Mouse (Mus musculus) limb, embryonic 10.5 days (tissue): ENCODE results near the gene Kcnd1. TPM values are rescaled to one million over a fixed set of nuclear protein-coding genes. Genes with fewer than 3 reads are reported as not detected.
"Not testable (repeated sequence)": the region's sequence is repeated elsewhere in the genome, so short reads cannot be mapped to it uniquely, and the experiment has no call there.

ENCODE experiments used
- DNase-seq: peaks from one replicate; pipeline ENCODE4 v3.0.0-alpha.2; 2017; ENCODE audit warnings: low spot score
- H3K27ac ChIP-seq: fragments of 300-500 bp; sonication (generic); 2 replicates; pipeline ENCODE4 v1.5.1; 2016; ENCODE audit warnings: mild to moderate bottlenecking
- H3K27me3 ChIP-seq: fragments of 300-500 bp; sonication (generic); 2 replicates; pipeline ENCODE4 v1.6.1; 2016; ENCODE audit warnings: low read depth, mild to moderate bottlenecking; ENCODE audit not compliant: poor library complexity, severe bottlenecking
- H3K36me3 ChIP-seq: fragments of 300-500 bp; sonication (generic); 2 replicates; pipeline ENCODE4 v1.6.1; 2016; ENCODE audit warnings: mild to moderate bottlenecking, moderate library complexity
- H3K4me1 ChIP-seq: fragments of 300-500 bp; sonication (generic); 2 replicates; pipeline ENCODE4 v1.6.1; 2016
- H3K4me3 ChIP-seq: fragments of 300-500 bp; sonication (generic); 2 replicates; pipeline ENCODE4 v1.5.1; 2016; ENCODE audit warnings: mild to moderate bottlenecking, moderate library complexity
- H3K9me3 ChIP-seq: fragments of 300-500 bp; sonication (generic); replicated peaks from 2 replicates; pipeline ENCODE4 v1.6.1; 2016; ENCODE audit warnings: mild to moderate bottlenecking
- WGBS: fragments of 180-500 bp; shearing (Covaris S2); methylation state at CpG from one replicate; pipeline ENCODE4 v1.1.7; 2016; 5-methylcytosine and 5-hydroxymethylcytosine counted together
- polyA plus RNA-seq: library from polyadenylated mRNA; unstranded; fragments of >200 nt; fragmentation: Nextera tagmentation; extraction: Ambion mirVana; gene quantifications from 2 replicates; pipeline ENCODE4 v1.2.1, GENCODE M21; 2016

Gene Kcnd1
- polyA plus RNA-seq, 1 experiment from 2014 or later, result 1.2 TPM

- no peaks in the 10 kb centered on the region for H3K4me1 ChIP-seq
- 91% methylated on average over 3 of the region's 3 CpGs for WGBS
- no peaks in the 10 kb centered on the region for H3K27me3 ChIP-seq
- no peak overlapping the region for H3K27ac ChIP-seq
- H3K4me3 ChIP-seq, result no peak overlapping the region
- peaks cover 29% of the 10 kb centered on the region for H3K36me3 ChIP-seq
- H3K9me3 ChIP-seq, result no peaks in the 10 kb centered on the region
- DNase-seq, result no peak
Observed at GRCm38 (mm10) chrX:7797327-7797726, 24.8 kb upstream of the Kcnd1 start.

- not testable (repeated sequence) for DNase-seq, H3K4me3 ChIP-seq, H3K27me3 ChIP-seq, H3K4me1 ChIP-seq, H3K27ac ChIP-seq, H3K9me3 ChIP-seq
- peaks cover 57% of the 10 kb centered on the region for H3K36me3 ChIP-seq
- WGBS, result 97% methylated on average over 2 of the region's 2 CpGs
Observed at GRCm38 (mm10) chrX:7802157-7802556, 19.9 kb upstream of the Kcnd1 start.

GRCm38 (mm10) chrX:7815016-7815415, 7.1 kb upstream of the Kcnd1 start:
- WGBS, result 62% methylated on average over 8 of the region's 8 CpGs
- H3K27ac ChIP-seq, H3K4me1 ChIP-seq, H3K9me3 ChIP-seq, H3K4me3 ChIP-seq, H3K27me3 ChIP-seq, DNase-seq: not testable (repeated sequence)
- peaks cover 65% of the 10 kb centered on the region for H3K36me3 ChIP-seq

- no peak for DNase-seq
- no peaks in the 10 kb centered on the region for H3K9me3 ChIP-seq
- 72% methylated on average over 1 of the region's 1 CpGs for WGBS
- H3K27me3 ChIP-seq, result 0 out of 2 replicates have a peak, but pooled peaks cover under 1% of the 10 kb centered on the region
- no peaks in the 10 kb centered on the region for H3K36me3 ChIP-seq
- no peak overlapping the region for H3K27ac ChIP-seq
- no peaks in the 10 kb centered on the region for H3K4me1 ChIP-seq
- H3K4me3 ChIP-seq, result no peak overlapping the region
Observed at GRCm38 (mm10) chrX:7837146-7837545, 15.1 kb downstream of the Kcnd1 start.

- H3K4me1 ChIP-seq, result peaks cover 6% of the 10 kb centered on the region; the same call in 1 of the 2 replicates
- H3K4me3 ChIP-seq, result peak overlapping the region; percentile 82
- H3K27me3 ChIP-seq, result 0 out of 2 replicates have a peak, but pooled peaks cover 3% of the 10 kb centered on the region
- 5% methylated on average over 7 of the region's 7 CpGs for WGBS
- H3K9me3 ChIP-seq, result no peaks in the 10 kb centered on the region
- DNase-seq, result no peak
- H3K36me3 ChIP-seq, result no peaks in the 10 kb centered on the region
- no peak overlapping the region for H3K27ac ChIP-seq
Observed at GRCm38 (mm10) chrX:7840842-7841162, 18.7 kb downstream of the Kcnd1 start.

GRCm38 (mm10) chrX:7841163-7842162, 19.4 kb downstream of the Kcnd1 start, which contains the start of gene Otud5:
Otud5 (plus strand) TSS chrX:7841364.
- Histone ChIP-seq H3K36me3 (no peaks in the 10 kb centered on the region), H3K27me3 (0 out of 2 replicates have a peak, but pooled peaks cover 3% of the 10 kb centered on the region), H3K4me3 (peak within 1 kb of the TSS; percentile 82), H3K4me1 (peaks cover 6% of the 10 kb centered on the region; the same call in 1 of the 2 replicates), H3K27ac (peak within 1 kb of the TSS; percentile 87), H3K9me3 (no peaks in the 10 kb centered on the region)
- 12% methylated on average over 74 of the region's 74 CpGs for WGBS
- peak; percentile 89 for DNase-seq

- Histone ChIP-seq H3K36me3 (no peaks in the 10 kb centered on the region), H3K9me3 (no peaks in the 10 kb centered on the region), H3K4me3 (peak overlapping the region; percentile 82), H3K27ac (peak overlapping the region; percentile 87), H3K27me3 (0 out of 2 replicates have a peak, but pooled peaks cover 3% of the 10 kb centered on the region), H3K4me1 (peaks cover 6% of the 10 kb centered on the region; the same call in 1 of the 2 replicates)
- DNase-seq, result peak; percentile 31
- 14% methylated on average over 42 of the region's 42 CpGs for WGBS
Observed at GRCm38 (mm10) chrX:7842318-7842717, 20.2 kb downstream of the Kcnd1 start.

GRCm38 (mm10) chrX:7847845-7848244, 25.8 kb downstream of the Kcnd1 start:
- Histone ChIP-seq H3K27me3 (no peaks in the 10 kb centered on the region), H3K4me3 (no peak overlapping the region), H3K36me3 (peaks cover 28% of the 10 kb centered on the region), H3K27ac (no peak overlapping the region), H3K9me3 (no peaks in the 10 kb centered on the region), H3K4me1 (peaks cover 4% of the 10 kb centered on the region; the same call in 1 of the 2 replicates)
- WGBS, result 90% methylated on average over 2 of the region's 2 CpGs
- no peak for DNase-seq

GRCm38 (mm10) chrX:7854578-7854977, 32.5 kb downstream of the Kcnd1 start:
- Histone ChIP-seq H3K9me3 (no peaks in the 10 kb centered on the region), H3K4me1 (no peaks in the 10 kb centered on the region), H3K27me3 (no peaks in the 10 kb centered on the region), H3K4me3 (no peak overlapping the region), H3K27ac (no peak overlapping the region), H3K36me3 (peaks cover 48% of the 10 kb centered on the region)
- no peak for DNase-seq
- 55% methylated on average over 2 of the region's 2 CpGs for WGBS

GRCm38 (mm10) chrX:7859191-7859753, 37.2 kb downstream of the Kcnd1 start:
- H3K27ac ChIP-seq, result no peak overlapping the region
- no peaks in the 10 kb centered on the region for H3K9me3 ChIP-seq
- no peak overlapping the region for H3K4me3 ChIP-seq
- H3K4me1 ChIP-seq, result no peaks in the 10 kb centered on the region
- H3K27me3 ChIP-seq, result no peaks in the 10 kb centered on the region
- WGBS, result 90% methylated on average over 3 of the region's 3 CpGs
- H3K36me3 ChIP-seq, result peaks cover 32% of the 10 kb centered on the region
- no peak for DNase-seq

GRCm38 (mm10) chrX:7863181-7863580, 41.1 kb downstream of the Kcnd1 start:
- Histone ChIP-seq H3K4me1 (no peaks in the 10 kb centered on the region), H3K9me3 (no peaks in the 10 kb centered on the region), H3K4me3 (no peak overlapping the region), H3K27ac (no peak overlapping the region), H3K36me3 (peaks cover 29% of the 10 kb centered on the region), H3K27me3 (no peaks in the 10 kb centered on the region)
- WGBS, result 88% methylated on average over 1 of the region's 1 CpGs
- no peak for DNase-seq

GRCm38 (mm10) chrX:7864551-7864950, 42.5 kb downstream of the Kcnd1 start:
- no peak overlapping the region for H3K4me3 ChIP-seq
- no peaks in the 10 kb centered on the region for H3K9me3 ChIP-seq
- peaks cover 24% of the 10 kb centered on the region for H3K36me3 ChIP-seq
- H3K4me1 ChIP-seq, result no peaks in the 10 kb centered on the region
- WGBS, result 85% methylated on average over 3 of the region's 3 CpGs
- H3K27ac ChIP-seq, result no peak overlapping the region
- no peaks in the 10 kb centered on the region for H3K27me3 ChIP-seq
- DNase-seq, result no peak

GRCm38 (mm10) chrX:7865343-7865742, 43.3 kb downstream of the Kcnd1 start:
- H3K27ac ChIP-seq, result no peak overlapping the region
- H3K27me3 ChIP-seq, result no peaks in the 10 kb centered on the region
- WGBS, result 78% methylated on average over 2 of the region's 2 CpGs
- no peak overlapping the region for H3K4me3 ChIP-seq
- H3K4me1 ChIP-seq, result no peaks in the 10 kb centered on the region
- H3K36me3 ChIP-seq, result peaks cover 18% of the 10 kb centered on the region
- DNase-seq, result no peak
- H3K9me3 ChIP-seq, result no peaks in the 10 kb centered on the region
